Mouse (Mus musculus) stomach, postnatal 0 days (tissue): ENCODE data around the gene Mcemp1. TPM values are rescaled to one million over a fixed set of nuclear protein-coding genes. Genes with fewer than 3 reads are reported as not detected.
A peak's percentile ranks its signal among the peaks of the same experiment; 100 is the strongest.

ENCODE experiments used
- ATAC-seq: fragments of 200-750 bp; cut with Nextera tagmentation; 2 replicates; pipeline ENCODE4 v1.8.0; 2017; ENCODE audit not compliant: low FRiP score, low TSS enrichment
- DNase-seq: peaks from one replicate; pipeline ENCODE4 v3.0.0-alpha.2; 2016; ENCODE audit warnings: low spot score
- H3K27ac ChIP-seq: fragments of 300-500 bp; sonication (generic); replicated peaks from 2 replicates; pipeline ENCODE4 v1.5.1; 2014; ENCODE audit warnings: mild to moderate bottlenecking, control low read depth
- H3K27me3 ChIP-seq: fragments of 300-500 bp; sonication (generic); 2 replicates; pipeline ENCODE4 v1.6.1; 2014; ENCODE audit warnings: low read length; ENCODE audit not compliant: control insufficient read depth, insufficient read depth
- H3K36me3 ChIP-seq: fragments of 300-500 bp; sonication (generic); 2 replicates; pipeline ENCODE4 v1.6.1; 2014; ENCODE audit warnings: low read length, mixed read lengths; ENCODE audit not compliant: control insufficient read depth, insufficient read depth
- H3K4me1 ChIP-seq: fragments of 300-500 bp; sonication (generic); replicated peaks from 2 replicates; pipeline ENCODE4 v1.6.1; 2014; ENCODE audit warnings: antibody characterized with exemption; ENCODE audit not compliant: control insufficient read depth, insufficient read depth
- H3K4me2 ChIP-seq: fragments of 300-500 bp; sonication (generic); replicated peaks from 2 replicates; pipeline ENCODE4 v1.6.1; 2014; ENCODE audit warnings: low read depth, mild to moderate bottlenecking, control low read depth, moderate library complexity
- H3K4me3 ChIP-seq: fragments of 300-500 bp; sonication (generic); 2 replicates; pipeline ENCODE4 v1.5.1; 2014; ENCODE audit warnings: low read depth, low read length, control low read depth
- H3K9ac ChIP-seq: fragments of 300-500 bp; sonication (generic); 2 replicates; pipeline ENCODE4 v1.6.1; 2014; ENCODE audit warnings: mild to moderate bottlenecking, low read length, control low read depth, mixed read lengths
- H3K9me3 ChIP-seq: fragments of 300-500 bp; sonication (generic); 2 replicates; pipeline ENCODE4 v1.6.1; 2016; ENCODE audit warnings: low read length; ENCODE audit not compliant: control insufficient read depth
- CTCF ChIP-seq: IDR thresholded peaks from 2 replicates; pipeline ENCODE4 v1.5.1; 2016; ENCODE audit warnings: antibody characterized with exemption, low read depth, mild to moderate bottlenecking, moderate library complexity
- EP300 ChIP-seq: optimal IDR thresholded peaks from 2 replicates; pipeline ENCODE3; 2016; ENCODE audit warnings: antibody characterized with exemption
- WGBS: fragments of 180-500 bp; shearing (Covaris S2); extraction: QIAGEN DNeasy Blood & Tissue Kit; methylation state at CpG from one replicate; pipeline ENCODE4 v1.1.7; 2014; 5-methylcytosine and 5-hydroxymethylcytosine counted together
- polyA plus RNA-seq: library from polyadenylated mRNA; unstranded; fragments of >200 nt; fragmentation: Nextera tagmentation; extraction: Ambion mirVana; gene quantifications from 2 replicates; pipeline ENCODE4 v1.2.1, GENCODE M21; 2015

Gene Mcemp1
- polyA plus RNA-seq, 1 experiment from 2014 or later, result 0.15 TPM

- H3K36me3 ChIP-seq, result no peaks in the 10 kb centered on the region
- DNase-seq (peak; percentile 92), ATAC-seq (peak; percentile 92)
- H3K27me3 ChIP-seq, result no peaks in the 10 kb centered on the region
- H3K9ac ChIP-seq, result peak within 1 kb of the TSS; percentile 76
- no peaks in the 10 kb centered on the region for H3K9me3 ChIP-seq
- H3K4me3 ChIP-seq, result peak within 1 kb of the TSS; percentile 65
- TF ChIP-seq EP300, result no peak
- TF ChIP-seq CTCF, result no peak
- peak within 1 kb of the TSS; percentile 65 for H3K4me2 ChIP-seq
- H3K4me1 ChIP-seq, result no peaks in the 10 kb centered on the region
- peak within 1 kb of the TSS; percentile 79 for H3K27ac ChIP-seq
- WGBS, result 4% methylated on average over 46 of the region's 47 CpGs
Measured at GRCm38 (mm10) chr8:3630647-3631477, 34.7 kb upstream of the Mcemp1 start, which contains the start of gene Stxbp2. Gene Stxbp2, plus strand, starts transcription at chr8:3630955.

GRCm38 (mm10) chr8:3631478-3631875 lies 34.1 kb upstream of the Mcemp1 start:
- DNase-seq, result peak; percentile 80
- Histone ChIP-seq H3K27me3 (no peaks in the 10 kb centered on the region), H3K27ac (peak overlapping the region; percentile 79), H3K4me2 (peak overlapping the region; percentile 65), H3K4me3 (peak overlapping the region; percentile 65), H3K36me3 (0 out of 2 replicates have a peak, but pooled peaks cover 1% of the 10 kb centered on the region), H3K9me3 (no peaks in the 10 kb centered on the region), H3K9ac (peak overlapping the region; percentile 76), H3K4me1 (no peaks in the 10 kb centered on the region)
- no peak for TF ChIP-seq CTCF
- no peak for TF ChIP-seq EP300
- 17% methylated on average over 8 of the region's 8 CpGs for WGBS
- ATAC-seq, result peak; percentile 81

- Histone ChIP-seq H3K36me3 (no peaks in the 10 kb centered on the region; the same call in 1 of the 2 replicates), H3K9me3 (no peaks in the 10 kb centered on the region), H3K4me1 (no peaks in the 10 kb centered on the region), H3K4me3 (no peak overlapping the region), H3K27ac (no peak overlapping the region), H3K9ac (no peak overlapping the region), H3K27me3 (no peaks in the 10 kb centered on the region), H3K4me2 (no peak overlapping the region)
- peak; percentile 65 for TF ChIP-seq CTCF
- no peak for TF ChIP-seq EP300
- WGBS, result 23% methylated on average over 5 of the region's 5 CpGs
- ATAC-seq (peak; percentile 86), DNase-seq (peak; percentile 89)
Measured at GRCm38 (mm10) chr8:3645804-3646203, 19.8 kb upstream of the Mcemp1 start.

- no peak for DNase-seq
- Histone ChIP-seq H3K27me3 (no peaks in the 10 kb centered on the region), H3K36me3 (no peaks in the 10 kb centered on the region), H3K4me2 (no peak overlapping the region), H3K4me3 (no peak overlapping the region), H3K27ac (no peak overlapping the region), H3K9ac (no peak overlapping the region), H3K4me1 (no peaks in the 10 kb centered on the region), H3K9me3 (no peaks in the 10 kb centered on the region)
- 83% methylated on average over 6 of the region's 6 CpGs for WGBS
- TF ChIP-seq EP300 (no peak), CTCF (no peak)
- no peak for ATAC-seq
Measured at GRCm38 (mm10) chr8:3646824-3647531, 18.6 kb upstream of the Mcemp1 start.

GRCm38 (mm10) chr8:3647561-3647960 lies 18.0 kb upstream of the Mcemp1 start:
- Histone ChIP-seq H3K27ac (no peak overlapping the region), H3K36me3 (no peaks in the 10 kb centered on the region), H3K9ac (no peak overlapping the region), H3K4me2 (no peak overlapping the region), H3K4me3 (no peak overlapping the region), H3K9me3 (no peaks in the 10 kb centered on the region), H3K27me3 (no peaks in the 10 kb centered on the region), H3K4me1 (no peaks in the 10 kb centered on the region)
- 52% methylated on average over 4 of the region's 4 CpGs for WGBS
- ATAC-seq, result no peak
- DNase-seq, result no peak
- TF ChIP-seq CTCF, result no peak
- TF ChIP-seq EP300, result no peak

GRCm38 (mm10) chr8:3648268-3648667 lies 17.3 kb upstream of the Mcemp1 start:
- ATAC-seq (no peak), DNase-seq (no peak)
- 81% methylated on average over 1 of the region's 2 CpGs for WGBS
- Histone ChIP-seq H3K36me3 (no peaks in the 10 kb centered on the region), H3K4me2 (no peak overlapping the region), H3K9me3 (no peaks in the 10 kb centered on the region), H3K27me3 (no peaks in the 10 kb centered on the region), H3K9ac (no peak overlapping the region), H3K4me3 (no peak overlapping the region), H3K4me1 (no peaks in the 10 kb centered on the region), H3K27ac (no peak overlapping the region)
- TF ChIP-seq EP300 (no peak), CTCF (no peak)
